Mouse (Mus musculus) heart, adult 2 months (tissue): Measurements from ENCODE around the gene Mllt3.

Experiments used
- CTCF ChIP-seq: fragments of 200-600 bp; IDR thresholded peaks from 2 replicates; pipeline ENCODE4 v1.8.1; 2022; ENCODE audit warnings: antibody characterized with exemption, mild to moderate bottlenecking, moderate library complexity
- EP300 ChIP-seq: fragments of 200-500 bp; IDR thresholded peaks from 2 replicates; pipeline ENCODE4 v1.6.1; 2011; ENCODE audit warnings: low read depth, low read length, control low read depth; ENCODE audit not compliant: insufficient read depth
- POLR2A ChIP-seq: fragments of 200-500 bp; IDR thresholded peaks from 2 replicates; pipeline ENCODE4 v1.6.1; 2011; ENCODE audit warnings: mild to moderate bottlenecking, low read depth, low read length, control low read depth; ENCODE audit not compliant: insufficient read depth

GRCm38 (mm10) chr4:87750856-87751514, 282.2 kb downstream of the Mllt3 start:
- TF ChIP-seq CTCF: no peak
- no peak for TF ChIP-seq EP300
- no peak for TF ChIP-seq POLR2A
